Mouse (Mus musculus) cerebellum, adult 11-12 months (tissue): ENCODE data around the gene Dpm1.
A peak's percentile ranks its signal among the peaks of the same experiment; 100 is the strongest.

Experiments used
- DNase-seq: peaks from one replicate; pipeline ENCODE4 v3.0.0; 2022

The Dpm1 gene

DNA sequence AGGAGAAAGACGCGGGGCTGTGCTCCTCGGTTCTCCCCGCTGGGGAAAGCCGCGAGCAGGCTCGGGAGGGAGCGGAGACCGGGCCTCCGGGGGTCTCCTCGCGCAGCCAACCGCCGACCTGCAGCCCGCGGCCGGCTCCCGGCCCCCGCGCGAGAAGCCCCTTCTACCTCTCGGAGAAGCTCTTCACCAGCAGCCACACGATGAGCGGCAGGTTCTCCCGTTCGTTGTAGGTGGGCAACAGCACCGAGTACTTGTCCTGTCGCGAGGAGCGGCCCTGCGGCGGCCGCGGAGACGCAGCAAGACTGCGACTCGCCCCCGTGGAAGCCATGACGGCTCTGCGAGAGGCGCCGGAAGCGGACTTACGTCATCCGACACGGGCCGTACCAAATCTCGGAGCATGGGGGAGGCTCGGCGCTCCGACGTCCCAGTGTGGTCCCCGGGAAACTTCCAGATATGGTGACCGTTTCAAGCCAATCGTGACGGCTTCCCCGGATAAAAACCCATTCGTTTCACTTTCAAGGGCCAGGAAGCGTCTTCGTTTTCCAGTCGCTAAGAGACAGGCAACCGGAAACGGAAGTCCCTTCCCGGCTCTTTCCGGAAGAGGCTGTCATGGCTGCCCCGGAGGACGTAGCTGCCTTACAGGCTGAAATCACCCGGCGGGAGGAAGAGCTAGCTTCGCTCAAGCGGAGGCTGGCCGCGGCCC, at the start of gene Dpm1, which contains the start of the genes Gm20716 and Mocs3:
Gene Dpm1 (minus strand): TSS at position 566 of the 703 bp plus-strand sequence.
Gene Gm20716 (minus strand): TSS at position 339 of the 703 bp plus-strand sequence.
Gene Mocs3 (plus strand): TSS at position 597 of the 703 bp plus-strand sequence.
- peak; percentile 83 for DNase-seq

DNA sequence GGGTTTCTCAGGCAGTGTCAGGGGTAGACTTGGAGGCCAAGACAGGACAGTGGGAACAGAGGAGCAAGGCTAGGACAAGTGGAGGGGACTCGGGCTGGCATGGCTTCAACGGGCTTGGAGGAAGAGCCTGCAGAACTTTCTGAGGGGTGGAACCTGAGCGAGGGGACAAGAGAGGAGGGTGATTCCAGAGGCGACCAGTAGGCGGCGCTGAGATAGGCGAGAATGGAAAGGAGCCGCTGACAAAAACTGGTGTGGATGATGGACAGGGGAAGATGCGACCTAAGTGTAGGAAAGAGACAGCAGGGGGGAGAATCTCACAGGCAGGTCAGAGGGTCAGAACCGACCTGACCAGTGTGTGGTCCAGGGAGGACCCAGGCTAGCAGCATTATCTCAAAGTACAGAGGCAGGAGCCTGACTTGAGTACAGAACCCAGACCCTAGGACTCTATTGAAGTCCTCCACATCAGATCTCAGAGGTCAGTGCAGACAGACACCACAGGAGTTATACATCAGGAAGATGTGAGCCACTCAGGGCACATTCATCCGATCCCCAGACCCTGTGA, 44.1 kb upstream of the Dpm1 start:
- peak; percentile 9 for DNase-seq

DNA sequence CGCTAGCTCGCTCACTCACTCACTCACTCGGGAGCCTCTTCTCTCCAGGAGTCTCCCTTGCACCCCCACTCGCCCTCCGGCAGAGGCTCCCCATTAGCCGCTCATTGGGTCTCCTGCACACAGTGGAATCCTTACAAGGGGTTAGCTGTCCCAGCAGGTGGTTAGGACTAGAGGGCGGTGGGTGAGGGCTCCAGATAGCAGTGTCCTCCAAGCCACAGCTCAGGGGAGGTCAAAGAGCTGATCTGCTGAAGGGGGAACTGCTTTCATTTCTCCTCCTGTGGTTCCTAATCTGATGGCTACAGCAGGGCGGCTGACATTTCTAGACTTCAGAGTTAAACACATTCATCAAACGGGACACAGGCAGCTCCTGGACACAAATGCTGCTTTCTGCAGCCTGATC, 43.0 kb upstream of the Dpm1 start:
- DNase-seq: no peak

DNA sequence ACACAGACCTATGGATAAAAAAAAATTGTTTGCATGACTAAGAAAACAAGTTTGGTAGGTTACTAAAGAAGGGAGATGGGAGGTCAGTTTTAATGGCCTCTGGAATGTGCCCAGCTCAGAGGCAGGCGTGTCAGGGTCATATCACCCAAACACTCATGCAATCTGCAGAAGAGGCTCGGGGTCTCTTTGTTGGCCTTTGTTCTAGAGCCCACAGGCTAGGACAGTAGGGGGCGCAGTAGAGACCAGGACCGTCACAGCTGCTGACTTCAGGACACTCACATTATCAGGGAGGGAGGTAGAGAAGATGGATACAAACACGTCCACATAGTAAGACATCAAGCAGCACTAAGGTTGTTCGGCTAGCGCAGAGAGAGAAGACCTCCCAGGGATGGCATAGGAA, 37.6 kb upstream of the Dpm1 start:
- no peak for DNase-seq

- DNase-seq: no peak
Observed at GRCm38 (mm10) chr2:168260900-168261299, 30.5 kb upstream of the Dpm1 start.

- DNase-seq: no peak
Observed at GRCm38 (mm10) chr2:168260124-168260523, 29.7 kb upstream of the Dpm1 start.

GRCm38 (mm10) chr2:168259046-168259445, 28.7 kb upstream of the Dpm1 start:
- no peak for DNase-seq

DNA sequence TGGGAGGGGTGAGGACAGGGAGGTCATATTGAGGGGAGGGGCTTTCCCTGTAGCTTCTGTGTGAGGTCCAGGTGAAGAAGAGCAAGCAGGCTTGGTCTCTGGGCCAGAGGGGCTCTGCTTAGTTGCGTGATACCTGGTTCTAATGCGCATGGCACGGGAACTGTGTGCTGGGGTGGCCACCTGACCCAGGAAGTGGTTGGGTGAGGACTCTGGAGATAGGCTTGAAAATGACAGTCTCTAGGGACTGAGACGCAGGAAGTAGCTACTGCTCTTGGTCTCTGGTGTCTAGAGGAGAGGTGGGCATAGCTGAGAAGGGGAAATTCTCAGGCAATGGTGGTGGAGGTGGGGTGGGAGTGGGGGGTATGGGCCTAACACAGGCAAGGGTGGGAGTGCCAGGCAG, 26.8 kb upstream of the Dpm1 start:
- no peak for DNase-seq

- DNase-seq: no peak
Observed at GRCm38 (mm10) chr2:168256506-168256905, 26.1 kb upstream of the Dpm1 start.

GRCm38 (mm10) chr2:168253822-168254221, 23.4 kb upstream of the Dpm1 start:
- no peak for DNase-seq

DNA sequence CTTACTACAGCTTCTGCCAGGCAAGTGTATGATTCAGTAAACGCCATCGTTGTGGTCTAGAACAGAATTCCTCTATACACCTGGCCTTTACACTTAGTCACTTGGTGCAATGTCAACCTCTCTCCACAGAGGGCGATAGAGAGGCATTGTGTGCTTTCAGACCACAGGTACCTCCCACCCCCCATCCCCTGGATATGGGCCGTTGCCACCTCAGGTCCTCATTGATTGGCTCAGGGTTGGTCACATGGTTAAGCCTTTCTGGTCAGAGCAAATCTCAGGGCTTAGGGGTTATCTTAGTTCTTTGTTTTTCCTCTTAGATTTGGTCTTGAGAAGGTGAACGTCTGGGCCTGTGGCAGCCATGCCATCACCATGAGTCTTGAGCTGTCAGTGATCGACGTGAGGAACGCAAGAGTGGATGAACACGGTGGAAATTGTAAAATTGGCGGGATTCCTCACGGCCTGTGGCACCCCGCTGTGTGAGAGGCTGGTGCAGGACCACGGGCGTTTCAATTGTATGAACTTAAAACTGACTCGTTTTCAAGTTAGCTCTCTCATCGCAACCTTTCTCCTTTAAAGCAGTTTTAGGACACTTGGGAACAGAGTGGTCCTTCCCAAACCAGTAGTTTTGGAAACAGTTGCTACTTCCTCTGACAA, 22.4 kb upstream of the Dpm1 start:
- DNase-seq: no peak

DNA sequence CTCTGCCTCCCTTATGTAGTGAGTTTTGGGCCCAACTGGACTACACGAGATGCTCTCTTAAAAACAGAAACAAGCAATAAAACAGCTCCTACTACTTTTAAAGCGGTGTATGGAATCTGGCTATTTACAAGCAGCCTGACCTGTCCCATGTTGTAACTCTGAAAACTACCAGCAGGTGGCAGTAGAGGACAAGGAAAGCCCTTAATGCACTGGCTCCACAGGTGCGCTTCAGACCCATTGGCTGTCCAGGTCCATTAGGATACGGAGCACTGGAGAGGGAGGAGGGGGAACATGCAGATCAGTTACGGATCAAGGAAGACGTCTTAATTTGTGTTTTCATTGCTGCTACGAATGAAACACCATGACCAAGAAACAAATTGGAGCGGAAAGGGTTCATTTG, 19.9 kb upstream of the Dpm1 start:
- peak; percentile 66 for DNase-seq

GRCm38 (mm10) chr2:168248856-168249245, 18.5 kb upstream of the Dpm1 start:
- no peak for DNase-seq

- DNase-seq: no peak
Observed at GRCm38 (mm10) chr2:168248167-168248855, 17.9 kb upstream of the Dpm1 start.

GRCm38 (mm10) chr2:168245571-168245970, 15.2 kb upstream of the Dpm1 start:
- DNase-seq: no peak

DNA sequence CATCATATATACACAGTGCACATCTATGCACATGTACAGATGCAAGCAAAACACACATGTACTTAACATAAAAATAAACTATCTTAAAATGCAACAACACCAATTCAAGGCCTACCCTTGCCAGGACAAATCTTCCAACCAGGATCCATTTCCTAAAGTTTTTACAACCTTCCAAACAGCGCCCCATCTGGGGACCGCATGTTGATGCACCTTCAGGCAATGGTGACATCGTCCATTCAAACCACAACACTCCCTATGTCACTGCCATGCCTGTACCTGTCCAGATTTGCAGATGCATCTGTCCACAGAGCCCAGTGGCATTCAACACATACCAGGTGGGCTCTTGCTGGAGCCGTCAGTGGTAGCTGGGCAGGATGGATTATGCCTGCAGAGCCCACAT, 12.9 kb upstream of the Dpm1 start:
- no peak for DNase-seq

DNA sequence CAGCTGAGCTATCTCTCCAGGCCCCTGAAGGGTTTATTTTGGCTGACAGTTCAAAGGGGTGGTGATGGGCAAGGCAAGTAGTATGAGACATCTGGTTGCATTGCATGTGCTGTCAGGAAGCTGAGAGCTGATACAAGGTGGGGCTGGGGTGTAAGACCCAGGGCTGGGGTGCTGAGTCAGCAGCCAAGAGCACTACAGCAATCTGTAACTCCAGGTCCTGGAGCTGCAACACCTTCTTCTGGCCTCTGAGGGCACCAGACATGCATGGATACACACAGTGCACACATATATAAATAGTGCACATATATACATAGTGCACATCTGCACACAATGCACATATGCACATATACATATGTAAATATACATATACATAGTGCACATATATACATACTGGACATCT, 12.4 kb upstream of the Dpm1 start:
- no peak for DNase-seq

GRCm38 (mm10) chr2:168238335-168238734, 7.9 kb upstream of the Dpm1 start:
- no peak for DNase-seq

DNA sequence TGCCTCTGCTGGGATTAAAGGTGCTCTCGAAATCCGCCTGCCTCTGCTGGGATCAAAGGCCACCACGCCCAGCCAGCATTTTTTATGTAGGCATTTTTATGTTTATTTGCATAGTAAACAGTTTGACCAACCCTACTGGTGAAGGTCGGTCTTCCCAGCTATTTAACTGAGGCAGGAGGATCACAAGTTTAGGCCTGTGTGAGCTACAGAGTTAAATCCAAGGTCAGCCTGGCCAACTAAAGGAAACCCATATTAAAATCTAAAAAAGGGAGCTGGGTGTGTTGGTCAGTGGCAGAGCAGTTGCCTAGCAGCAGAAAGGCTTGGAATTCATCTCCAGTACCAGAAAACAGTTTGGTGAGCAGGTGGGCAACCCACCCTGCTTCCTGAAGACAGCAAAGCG, 2.9 kb upstream of the Dpm1 start:
- no peak for DNase-seq

GRCm38 (mm10) chr2:168231471-168231829, 1.1 kb upstream of the Dpm1 start:
- no peak for DNase-seq

- peak; percentile 49 for DNase-seq
Observed at GRCm38 (mm10) chr2:168230773-168231470, 531 bp upstream of the Dpm1 start.

DNA sequence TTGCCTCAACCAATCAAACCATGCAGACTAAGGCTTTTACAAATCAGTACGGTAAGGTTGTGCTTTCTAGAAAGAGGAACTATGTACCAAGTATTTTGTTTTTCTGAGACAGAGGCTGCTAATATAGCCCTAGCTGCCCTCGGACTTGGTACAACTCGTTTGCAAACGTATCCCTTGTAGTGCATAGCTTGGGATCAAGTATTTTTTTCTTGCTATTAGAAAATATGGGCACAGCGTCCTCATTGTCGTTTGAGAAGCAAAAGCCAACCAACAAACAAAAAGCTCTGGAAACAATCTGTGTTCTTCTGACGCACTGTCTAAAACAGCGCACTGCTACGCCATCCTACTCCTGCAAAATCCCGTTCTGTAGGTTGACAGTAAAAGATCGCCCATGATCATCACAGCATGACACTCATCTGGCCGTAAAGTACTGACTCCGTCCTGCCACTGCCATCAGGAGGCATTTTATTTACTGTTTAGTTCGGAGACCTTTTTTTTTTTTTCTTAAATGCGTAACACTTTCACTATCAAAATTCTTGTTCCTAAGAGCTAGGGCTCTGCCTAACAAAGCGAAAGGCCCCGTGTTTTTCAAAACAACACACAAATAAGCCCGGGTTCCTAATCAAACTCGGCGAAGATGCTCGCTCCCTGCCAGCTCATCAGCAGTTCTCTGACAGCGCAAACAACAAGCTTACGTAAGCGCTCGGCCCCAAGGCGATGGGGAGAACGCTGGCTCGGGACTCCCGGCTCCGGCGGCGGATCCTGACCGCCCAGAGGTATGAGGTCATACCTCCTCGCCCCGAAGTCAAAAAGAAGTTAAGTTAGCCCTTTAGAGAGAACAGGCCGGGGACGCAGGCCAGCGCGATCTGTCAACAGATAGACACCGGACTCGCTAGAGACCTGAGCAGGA, 1.0 kb downstream of the Dpm1 start:
- DNase-seq: peak; percentile 56
